Mouse (Mus musculus) hindbrain, postnatal 0 days (tissue): Measurements from ENCODE around the gene Gadd45b. TPM values are rescaled to one million over a fixed set of nuclear protein-coding genes. Genes with fewer than 3 reads are reported as not detected.

Source experiments
- ATAC-seq: fragments of 200-750 bp; cut with Nextera tagmentation; 2 replicates; pipeline ENCODE4 v1.8.0; 2017; ENCODE audit warnings: mild to moderate bottlenecking, moderate TSS enrichment, moderate library complexity
- DNase-seq: peaks from one replicate; pipeline ENCODE4 v3.0.0-alpha.2; 2015; ENCODE audit warnings: low spot score
- H3K27ac ChIP-seq: fragments of 300-500 bp; sonication (generic); 2 replicates; pipeline ENCODE4 v1.5.1; 2014; ENCODE audit warnings: mild to moderate bottlenecking
- H3K27me3 ChIP-seq: fragments of 300-500 bp; sonication (generic); 2 replicates; pipeline ENCODE4 v1.6.1; 2014; ENCODE audit warnings: low read length, mixed read lengths; ENCODE audit not compliant: insufficient read depth
- H3K36me3 ChIP-seq: fragments of 300-500 bp; sonication (generic); 2 replicates; pipeline ENCODE4 v1.6.1; 2014; ENCODE audit warnings: low read length, mixed read lengths; ENCODE audit not compliant: insufficient read depth
- H3K4me1 ChIP-seq: fragments of 300-500 bp; sonication (generic); 2 replicates; pipeline ENCODE4 v1.6.1; 2014; ENCODE audit warnings: antibody characterized with exemption, low read length, mixed read lengths; ENCODE audit not compliant: insufficient read depth
- H3K4me2 ChIP-seq: fragments of 300-500 bp; sonication (generic); 2 replicates; pipeline ENCODE4 v1.6.1; 2014; ENCODE audit warnings: low read depth, mild to moderate bottlenecking, low read length, moderate library complexity, mixed read lengths
- H3K4me3 ChIP-seq: fragments of 300-500 bp; sonication (generic); 2 replicates; pipeline ENCODE4 v1.5.1; 2014; ENCODE audit warnings: low read length
- H3K9ac ChIP-seq: fragments of 300-500 bp; sonication (generic); replicated peaks from 2 replicates; pipeline ENCODE4 v1.6.1; 2014; ENCODE audit warnings: mild to moderate bottlenecking, low read length, moderate library complexity, mixed read lengths
- H3K9me3 ChIP-seq: fragments of 300-500 bp; sonication (generic); 2 replicates; pipeline ENCODE4 v1.6.1; 2016; ENCODE audit warnings: low read length, mixed read lengths
- CTCF ChIP-seq: IDR thresholded peaks from 2 replicates; pipeline ENCODE4 v1.5.1; 2016; ENCODE audit warnings: antibody characterized with exemption, control low read depth, low read depth
- WGBS: fragments of 180-500 bp; shearing (Covaris S2); extraction: QIAGEN DNeasy Blood & Tissue Kit; methylation state at CpG from one replicate; pipeline ENCODE4 v1.1.7; 2014; 5-methylcytosine and 5-hydroxymethylcytosine counted together
- polyA plus RNA-seq: library from polyadenylated mRNA; unstranded; fragments of >200 nt; fragmentation: Nextera tagmentation; extraction: Ambion mirVana; gene quantifications from 2 replicates; pipeline ENCODE4 v1.2.1, GENCODE M21; 2015
- total RNA-seq: library from RNA; depleted of rRNA; stranded (reverse); fragments of >200 nt; gene quantifications from 2 replicates; pipeline ENCODE4 v1.2.3, GENCODE M21; 2014

The Gadd45b gene
- total and polyA plus RNA-seq, 2 experiments from 2014 or later: 8.2 to 8.6 TPM

DNA sequence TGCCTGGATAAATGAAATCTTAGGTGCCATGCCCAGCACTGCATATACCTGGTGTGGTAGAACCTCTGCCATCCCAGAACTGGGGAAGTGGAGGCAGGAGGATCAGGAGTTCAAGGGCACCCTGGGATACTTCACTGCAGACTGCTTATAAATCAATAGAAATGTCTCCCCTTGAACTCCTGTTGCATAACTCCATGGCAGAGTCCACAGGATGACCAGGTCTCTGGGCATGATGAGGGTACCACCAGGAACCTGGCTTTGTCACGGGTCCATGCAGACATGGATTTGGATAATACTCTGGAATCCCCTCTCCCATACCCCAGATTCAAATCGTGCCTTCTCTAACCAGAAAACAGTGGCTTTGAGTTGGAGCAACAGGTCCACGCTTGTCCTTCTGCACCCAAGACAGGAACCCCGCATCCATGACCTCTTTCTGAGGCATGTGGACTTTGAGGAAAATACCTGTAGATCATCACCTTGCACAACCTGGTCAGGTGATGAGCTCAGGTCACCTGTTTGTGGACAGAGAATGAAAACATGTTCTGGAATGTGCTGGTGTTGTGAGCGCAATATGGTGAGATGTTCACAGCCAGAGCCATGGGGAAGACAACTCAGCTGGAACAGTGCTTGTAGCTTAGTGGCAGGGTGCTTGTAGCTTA lies 29.2 kb downstream of the Gadd45b start:
- H3K4me2 ChIP-seq: no peak overlapping the region
- H3K9me3 ChIP-seq: no peaks in the 10 kb centered on the region
- H3K4me3 ChIP-seq: no peak overlapping the region
- TF ChIP-seq CTCF: no peak
- no peak overlapping the region for H3K9ac ChIP-seq
- H3K36me3 ChIP-seq: no peaks in the 10 kb centered on the region
- H3K4me1 ChIP-seq: no peaks in the 10 kb centered on the region
- no peaks in the 10 kb centered on the region for H3K27me3 ChIP-seq
- DNase-seq (no peak), ATAC-seq (no peak)
- H3K27ac ChIP-seq: no peak overlapping the region
- 91% methylated on average over 5 of the region's 5 CpGs for WGBS

DNA sequence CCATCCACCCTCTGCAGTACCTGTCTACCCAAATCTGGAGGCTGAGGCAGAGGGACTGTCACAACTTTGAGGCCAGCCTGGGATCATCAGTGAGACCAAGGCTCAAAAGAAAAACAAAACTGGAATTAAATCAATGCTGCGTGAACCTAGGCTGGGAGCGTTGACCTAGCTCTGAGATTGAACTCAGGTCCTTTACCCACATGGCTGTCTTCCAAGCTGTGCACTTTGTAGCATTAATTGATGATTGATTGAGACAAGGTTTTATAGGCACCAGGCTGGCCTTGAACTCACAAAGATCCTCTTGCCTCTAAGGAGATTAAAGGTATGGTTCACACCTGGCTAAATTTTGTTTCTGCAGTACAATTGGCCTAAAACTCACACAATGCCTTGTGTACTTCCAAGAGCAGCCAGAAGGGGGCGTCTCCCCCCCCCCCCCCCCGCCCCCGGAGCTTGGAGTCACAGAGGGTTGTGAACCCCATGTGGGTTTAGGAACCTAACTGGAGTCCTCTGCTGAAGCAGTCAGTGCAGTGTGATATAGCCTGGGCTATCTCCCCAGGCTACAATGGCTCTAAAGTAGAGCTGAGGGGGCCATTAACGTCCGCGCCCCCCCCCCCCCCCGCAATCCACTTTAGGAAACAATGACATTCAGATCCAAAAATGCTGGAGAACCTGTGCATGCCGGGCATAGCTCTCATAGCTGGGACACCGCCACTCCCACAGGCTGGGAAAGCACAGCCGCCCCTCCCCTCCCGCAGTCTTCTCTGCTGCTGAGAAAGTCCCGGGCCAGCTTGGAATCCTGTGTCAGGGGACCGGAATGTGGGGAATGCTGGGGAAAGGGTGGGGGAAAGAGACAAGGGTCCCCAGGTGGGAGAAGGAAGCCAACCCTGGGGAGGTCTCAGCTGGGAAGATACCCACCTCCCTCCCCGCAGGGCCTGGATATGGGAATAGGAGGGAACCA lies 31.0 kb downstream of the Gadd45b start:
- H3K4me1 ChIP-seq: no peaks in the 10 kb centered on the region
- WGBS: 15% methylated on average over 14 of the region's 16 CpGs
- no peak overlapping the region for H3K4me3 ChIP-seq
- no peaks in the 10 kb centered on the region for H3K27me3 ChIP-seq
- peak; percentile 46 for TF ChIP-seq CTCF
- no peaks in the 10 kb centered on the region for H3K36me3 ChIP-seq
- H3K9me3 ChIP-seq: no peaks in the 10 kb centered on the region
- H3K4me2 ChIP-seq: no peak overlapping the region
- no peak overlapping the region for H3K9ac ChIP-seq
- H3K27ac ChIP-seq: no peak overlapping the region
- ATAC-seq: no peak
- no peak for DNase-seq

DNA sequence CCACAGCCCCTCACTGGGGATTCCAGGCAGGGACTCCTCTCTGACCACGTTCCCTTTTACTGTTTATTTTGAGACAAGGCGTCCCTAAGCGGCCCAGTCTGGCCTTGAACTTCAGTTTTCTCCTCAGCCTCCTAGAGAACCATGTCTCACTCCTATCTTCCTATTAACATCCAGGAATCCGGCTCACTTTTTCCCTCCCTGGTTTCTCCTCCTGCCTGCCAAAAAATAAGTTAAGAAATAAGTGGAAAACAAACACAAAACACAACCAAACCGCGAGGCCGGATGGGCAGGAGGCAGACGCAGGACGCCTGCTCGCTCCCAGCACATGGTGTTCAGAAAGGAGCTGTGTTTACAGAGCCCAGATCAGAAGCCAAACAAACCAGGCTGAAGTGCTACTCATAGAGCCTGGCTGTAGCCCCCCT lies 32.2 kb downstream of the Gadd45b start:
- Histone ChIP-seq H3K4me1 (no peaks in the 10 kb centered on the region), H3K27ac (no peak overlapping the region), H3K27me3 (no peaks in the 10 kb centered on the region), H3K4me2 (no peak overlapping the region), H3K4me3 (no peak overlapping the region), H3K36me3 (no peaks in the 10 kb centered on the region), H3K9ac (no peak overlapping the region), H3K9me3 (no peaks in the 10 kb centered on the region)
- TF ChIP-seq CTCF: no peak
- no peak for ATAC-seq
- DNase-seq: no peak
- WGBS: 55% methylated on average over 10 of the region's 10 CpGs

DNA sequence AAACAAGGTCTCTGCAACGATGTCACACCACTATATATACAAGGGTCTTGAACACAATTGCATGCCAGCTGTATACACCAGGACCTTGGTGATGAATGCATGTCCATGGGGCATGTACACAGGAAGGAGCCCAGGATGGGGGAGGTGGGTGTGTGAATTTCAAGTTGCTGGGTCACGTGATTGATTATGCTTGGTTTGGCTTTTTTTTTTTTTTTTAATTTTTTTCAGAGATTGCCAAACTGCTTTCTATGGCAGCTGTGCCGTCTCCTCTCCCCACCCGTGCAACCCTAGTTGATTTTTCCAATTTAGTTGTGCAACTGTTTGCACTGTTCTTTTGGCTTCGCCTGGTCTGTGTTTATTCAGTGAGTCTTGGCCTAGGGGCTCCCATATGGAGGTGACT lies 32.7 kb downstream of the Gadd45b start:
- no peak for ATAC-seq

DNA sequence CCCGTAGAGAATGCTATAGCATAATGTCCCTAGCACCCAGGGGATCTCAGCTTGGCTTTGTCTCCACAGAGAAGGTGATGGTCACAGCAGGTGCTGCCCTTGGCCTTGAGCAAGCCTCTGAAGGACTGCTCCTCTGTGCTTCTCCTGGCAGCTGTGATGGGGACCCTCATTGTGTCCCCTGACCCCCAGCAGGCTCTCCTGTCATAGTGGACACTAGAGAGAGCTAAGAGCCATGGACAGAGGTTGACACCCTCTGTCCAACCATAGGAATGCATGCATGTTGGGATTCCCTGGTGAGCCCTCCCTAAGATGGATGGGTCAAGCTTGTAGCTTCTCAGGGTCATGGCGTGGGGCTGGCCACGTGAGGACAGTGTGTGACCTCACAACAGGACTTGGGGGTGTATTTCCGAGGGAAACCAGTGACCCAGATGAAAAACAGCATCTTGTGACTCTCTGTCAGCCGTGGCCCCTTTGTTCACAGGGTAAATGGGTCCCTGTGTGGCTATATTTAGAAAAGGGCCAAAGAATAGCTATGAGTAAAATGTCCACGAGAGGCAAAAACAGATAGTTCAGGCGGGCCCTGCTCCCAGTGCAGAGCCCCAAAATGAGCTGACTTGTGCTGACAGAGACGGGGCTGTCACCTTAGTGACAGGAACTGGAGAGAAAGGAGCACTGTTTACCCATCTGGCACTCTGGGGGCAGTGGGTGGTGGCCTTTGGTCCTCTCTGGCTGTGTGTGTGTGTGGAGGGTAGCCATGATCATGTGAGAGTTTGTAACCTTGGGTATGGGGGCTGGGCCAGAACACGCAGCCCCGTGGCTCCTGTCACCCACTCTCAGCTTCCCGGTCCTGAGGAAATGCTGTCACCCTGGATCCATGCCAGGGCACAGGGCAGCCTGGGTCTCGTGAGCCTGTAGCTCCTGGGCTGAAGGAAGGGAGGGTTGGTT lies 33.4 kb downstream of the Gadd45b start:
- no peak for TF ChIP-seq CTCF
- Histone ChIP-seq H3K27me3 (no peaks in the 10 kb centered on the region), H3K4me2 (no peak overlapping the region), H3K4me1 (no peaks in the 10 kb centered on the region), H3K9ac (no peak overlapping the region), H3K36me3 (no peaks in the 10 kb centered on the region), H3K9me3 (no peaks in the 10 kb centered on the region), H3K27ac (no peak overlapping the region), H3K4me3 (no peak overlapping the region)
- DNase-seq: no peak
- ATAC-seq: 0 out of 2 replicates have a peak, but pooled peaks have one; percentile 14
- 42% methylated on average over 12 of the region's 12 CpGs for WGBS

More for the DNA sequence above, 32.7 kb downstream of the Gadd45b start:
- no peak for TF ChIP-seq CTCF
- H3K4me2 ChIP-seq: no peak overlapping the region
- H3K27me3 ChIP-seq: no peaks in the 10 kb centered on the region
- H3K36me3 ChIP-seq: no peaks in the 10 kb centered on the region
- no peaks in the 10 kb centered on the region for H3K9me3 ChIP-seq
- no peak overlapping the region for H3K4me3 ChIP-seq
- no peak for DNase-seq
- H3K4me1 ChIP-seq: no peaks in the 10 kb centered on the region
- WGBS: 77% methylated on average over 5 of the region's 5 CpGs
- no peak overlapping the region for H3K9ac ChIP-seq
- H3K27ac ChIP-seq: no peak overlapping the region

DNA sequence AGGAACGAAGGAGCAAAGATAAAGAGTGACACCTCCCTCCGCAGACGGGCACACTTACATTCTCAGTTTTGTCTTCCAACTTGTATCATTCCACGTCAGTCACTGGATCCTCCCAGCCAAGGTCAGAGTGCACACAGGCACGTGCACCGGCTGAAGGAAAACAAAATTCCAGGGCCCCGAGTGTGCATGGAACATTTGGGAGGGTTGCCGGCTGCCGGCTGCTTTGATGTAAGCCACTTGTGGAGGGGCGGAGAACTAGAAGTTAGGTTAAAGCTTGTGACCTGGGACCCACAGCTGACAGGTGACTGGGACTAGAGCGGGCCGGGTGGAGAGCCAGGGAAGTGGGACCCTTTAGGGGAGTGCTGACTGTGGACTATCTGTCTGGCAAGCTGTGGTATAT lies 36.4 kb downstream of the Gadd45b start:
- no peak overlapping the region for H3K27ac ChIP-seq
- no peak overlapping the region for H3K4me2 ChIP-seq
- no peak overlapping the region for H3K4me3 ChIP-seq
- WGBS: 65% methylated on average over 12 of the region's 12 CpGs
- no peak for TF ChIP-seq CTCF
- H3K36me3 ChIP-seq: no peaks in the 10 kb centered on the region
- DNase-seq (no peak), ATAC-seq (no peak)
- H3K4me1 ChIP-seq: no peaks in the 10 kb centered on the region
- H3K9me3 ChIP-seq: no peaks in the 10 kb centered on the region
- H3K27me3 ChIP-seq: no peaks in the 10 kb centered on the region
- H3K9ac ChIP-seq: no peak overlapping the region
